Mouse (Mus musculus) lung, adult 2 months (tissue): ENCODE results near the gene Sptbn2.

Experiments
- CTCF ChIP-seq: fragments of 200-500 bp; IDR thresholded peaks from 2 replicates; pipeline ENCODE4 v1.5.1; 2011; ENCODE audit warnings: mild to moderate bottlenecking, low read length, control low read depth; ENCODE audit not compliant: insufficient read depth
- POLR2A ChIP-seq: fragments of 200-500 bp; IDR thresholded peaks from 2 replicates; pipeline ENCODE4 v1.6.1; 2011; ENCODE audit warnings: low read depth, mild to moderate bottlenecking, control low read depth, low read length, borderline replicate concordance; ENCODE audit errors: extremely low read depth

GRCm38 (mm10) chr19:4782891-4783290 is 71.9 kb downstream of the Sptbn2 start:
- TF ChIP-seq CTCF (no peak), POLR2A (no peak)
